Mouse (Mus musculus) forebrain, postnatal 0 days (tissue): ENCODE data around the gene Phkg2. TPM values are rescaled to one million over a fixed set of nuclear protein-coding genes. Genes with fewer than 3 reads are reported as not detected.
"Not testable (repeated sequence)": the region's sequence is repeated elsewhere in the genome, so short reads cannot be mapped to it uniquely, and the experiment has no call there.

ENCODE experiments used
- ATAC-seq: fragments of 200-750 bp; cut with Nextera tagmentation; 2 replicates; pipeline ENCODE4 v1.8.0; 2017; ENCODE audit warnings: mild to moderate bottlenecking, moderate library complexity
- DNase-seq: peaks from one replicate; pipeline ENCODE4 v3.0.0-alpha.2; 2015
- H3K27ac ChIP-seq: fragments of 300-500 bp; sonication (generic); 2 replicates; pipeline ENCODE4 v1.5.1; 2014; ENCODE audit warnings: low read depth, mild to moderate bottlenecking, antibody characterized with exemption, low read length, moderate library complexity, mixed read lengths
- H3K27me3 ChIP-seq: fragments of 300-500 bp; sonication (generic); 2 replicates; pipeline ENCODE4 v1.6.1; 2014; ENCODE audit warnings: mild to moderate bottlenecking, low read length, mixed read lengths; ENCODE audit not compliant: insufficient read depth
- H3K36me3 ChIP-seq: fragments of 300-500 bp; sonication (generic); 2 replicates; pipeline ENCODE4 v1.6.1; 2014; ENCODE audit warnings: mild to moderate bottlenecking, moderate library complexity; ENCODE audit not compliant: insufficient read depth
- H3K4me1 ChIP-seq: fragments of 300-500 bp; sonication (generic); 2 replicates; pipeline ENCODE4 v1.6.1; 2014; ENCODE audit warnings: antibody characterized with exemption; ENCODE audit not compliant: insufficient read depth
- H3K4me2 ChIP-seq: fragments of 300-500 bp; sonication (generic); 2 replicates; pipeline ENCODE4 v1.6.1; 2014; ENCODE audit warnings: low read depth, mild to moderate bottlenecking, moderate library complexity
- H3K4me3 ChIP-seq: fragments of 300-500 bp; sonication (generic); 2 replicates; pipeline ENCODE4 v1.5.1; 2014; ENCODE audit warnings: low read depth, low read length, mixed read lengths
- H3K9ac ChIP-seq: fragments of 300-500 bp; sonication (generic); 2 replicates; pipeline ENCODE4 v1.6.1; 2014; ENCODE audit warnings: mild to moderate bottlenecking
- H3K9me3 ChIP-seq: fragments of 300-500 bp; sonication (generic); 2 replicates; pipeline ENCODE4 v1.6.1; 2016; ENCODE audit warnings: low read length
- CTCF ChIP-seq: sonication (generic); IDR thresholded peaks from 2 replicates; pipeline ENCODE4 v1.5.1; 2016; ENCODE audit warnings: antibody characterized with exemption, control low read depth, low read depth
- WGBS: fragments of 180-500 bp; shearing (Covaris S2); extraction: QIAGEN DNeasy Blood & Tissue Kit; methylation state at CpG from one replicate; pipeline ENCODE4 v1.1.7; 2014; 5-methylcytosine and 5-hydroxymethylcytosine counted together
- polyA plus RNA-seq: library from polyadenylated mRNA; unstranded; fragments of >200 nt; fragmentation: Nextera tagmentation; extraction: Ambion mirVana; gene quantifications from 2 replicates; pipeline ENCODE4 v1.2.1, GENCODE M21; 2015
- total RNA-seq: library from RNA; depleted of rRNA; stranded (reverse); fragments of >200 nt; gene quantifications from 2 replicates; pipeline ENCODE4 v1.2.3, GENCODE M21; 2014

Phkg2 gene
- total and polyA plus RNA-seq, 2 experiments from 2014 or later, result 53.4 to 62.4 TPM

DNA sequence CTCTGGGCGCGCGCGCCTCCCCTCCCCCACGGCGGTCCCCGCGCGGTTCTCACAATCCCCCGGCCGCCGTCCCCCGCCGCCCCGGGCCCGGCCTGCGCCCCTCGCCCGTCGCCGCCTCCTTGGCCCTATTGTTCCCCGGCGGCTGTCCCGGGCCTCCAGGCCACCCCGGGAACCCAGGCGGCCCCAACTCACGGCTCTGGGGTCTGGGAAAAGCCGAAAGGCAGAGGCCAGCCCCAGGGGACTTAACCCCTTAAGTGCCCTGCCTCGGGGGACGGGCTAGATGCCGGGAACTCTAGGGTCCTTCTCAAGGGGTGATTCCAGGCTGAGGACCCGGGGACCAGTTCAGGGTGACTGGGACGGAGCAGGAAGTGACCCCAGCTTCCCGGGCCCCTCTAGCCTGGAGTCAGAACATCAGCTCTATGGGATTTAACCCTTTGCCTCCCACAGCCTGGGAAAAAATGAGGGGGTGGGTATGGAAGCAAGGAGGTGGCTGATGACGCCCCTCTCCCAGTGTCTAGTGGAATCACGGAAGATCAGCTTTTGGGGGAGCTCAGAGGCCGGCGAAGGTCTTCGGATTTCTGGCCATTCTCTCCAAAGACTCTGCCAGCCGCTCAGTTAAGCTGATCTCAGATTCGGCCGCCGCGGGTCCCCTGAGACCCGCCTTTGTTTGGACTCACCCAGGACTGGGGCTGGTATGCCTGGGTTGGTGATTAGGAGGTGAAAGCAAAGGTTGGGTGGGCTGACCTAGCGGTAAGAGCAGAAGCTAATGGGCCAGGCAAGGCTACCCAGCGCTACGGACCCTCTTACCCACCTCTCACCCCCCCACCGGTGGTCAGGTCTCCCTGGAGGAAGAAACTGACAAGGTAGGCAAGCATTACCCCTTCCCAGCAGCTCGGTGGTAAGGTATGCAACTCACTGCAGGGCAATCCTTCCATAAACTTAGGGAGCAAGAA is 42.0 kb downstream of the Phkg2 start, which contains the start of gene Zfp629:
TSS of gene Zfp629 (minus strand) at position 907 of the 953 bp plus-strand sequence.
- H3K4me2 ChIP-seq, result peak within 1 kb of the TSS; percentile 88
- H3K4me3 ChIP-seq, result peak within 1 kb of the TSS; percentile 100
- peaks cover 26% of the 10 kb centered on the region for H3K36me3 ChIP-seq
- peak; percentile 94 for ATAC-seq
- DNase-seq, result peak; percentile 93
- WGBS, result under 1% methylated on average over 42 of the region's 50 CpGs
- peak within 1 kb of the TSS; percentile 96 for H3K9ac ChIP-seq
- H3K27ac ChIP-seq, result peak within 1 kb of the TSS; percentile 86
- peaks cover 21% of the 10 kb centered on the region for H3K4me1 ChIP-seq
- no peaks in the 10 kb centered on the region for H3K9me3 ChIP-seq
- TF ChIP-seq CTCF, result no peak
- H3K27me3 ChIP-seq, result no peaks in the 10 kb centered on the region

GRCm38 (mm10) chr7:127616336-127616735 is 43.2 kb downstream of the Phkg2 start:
- DNase-seq, result no peak
- ATAC-seq, result no peak
- H3K4me3 ChIP-seq, result no peak overlapping the region
- H3K9me3 ChIP-seq, result no peaks in the 10 kb centered on the region
- no peak overlapping the region for H3K9ac ChIP-seq
- TF ChIP-seq CTCF, result no peak
- peaks cover 21% of the 10 kb centered on the region for H3K4me1 ChIP-seq
- 68% methylated on average over 1 of the region's 1 CpGs for WGBS
- peak overlapping the region; percentile 88; the same call in 1 of the 2 replicates for H3K4me2 ChIP-seq
- 0 out of 2 replicates have a peak overlapping the region, but pooled peaks have one; percentile 6 for H3K27ac ChIP-seq
- H3K36me3 ChIP-seq, result peaks cover 14% of the 10 kb centered on the region
- H3K27me3 ChIP-seq, result no peaks in the 10 kb centered on the region

DNA sequence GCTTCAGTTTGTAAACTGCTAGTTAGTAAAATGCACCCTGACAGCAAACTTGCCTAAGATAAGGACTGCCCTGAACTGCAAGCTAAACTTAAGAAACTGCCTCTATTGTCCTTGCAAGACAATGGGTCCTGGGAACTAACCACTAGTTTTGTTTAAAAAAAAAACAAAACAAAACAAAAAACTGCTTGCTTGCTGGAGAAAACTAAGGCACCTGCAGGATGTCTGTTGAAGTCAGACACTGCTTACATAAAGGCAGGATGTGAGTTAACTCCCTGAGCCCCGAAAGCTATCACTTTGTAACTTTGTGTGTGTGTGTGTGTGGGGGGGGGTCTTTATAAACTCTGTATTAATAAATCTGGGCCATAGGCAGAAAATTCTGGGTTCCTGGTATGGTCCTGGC is 43.7 kb downstream of the Phkg2 start:
- DNase-seq (no peak), ATAC-seq (no peak)
- H3K27ac ChIP-seq, result no peak overlapping the region
- 67% methylated on average over 1 of the region's 1 CpGs for WGBS
- no peak overlapping the region for H3K4me2 ChIP-seq
- H3K27me3 ChIP-seq, result no peaks in the 10 kb centered on the region
- H3K36me3 ChIP-seq, result peaks cover 9% of the 10 kb centered on the region
- TF ChIP-seq CTCF, result no peak
- no peak overlapping the region for H3K4me3 ChIP-seq
- H3K9me3 ChIP-seq, result no peaks in the 10 kb centered on the region
- peaks cover 21% of the 10 kb centered on the region for H3K4me1 ChIP-seq
- H3K9ac ChIP-seq, result no peak overlapping the region

DNA sequence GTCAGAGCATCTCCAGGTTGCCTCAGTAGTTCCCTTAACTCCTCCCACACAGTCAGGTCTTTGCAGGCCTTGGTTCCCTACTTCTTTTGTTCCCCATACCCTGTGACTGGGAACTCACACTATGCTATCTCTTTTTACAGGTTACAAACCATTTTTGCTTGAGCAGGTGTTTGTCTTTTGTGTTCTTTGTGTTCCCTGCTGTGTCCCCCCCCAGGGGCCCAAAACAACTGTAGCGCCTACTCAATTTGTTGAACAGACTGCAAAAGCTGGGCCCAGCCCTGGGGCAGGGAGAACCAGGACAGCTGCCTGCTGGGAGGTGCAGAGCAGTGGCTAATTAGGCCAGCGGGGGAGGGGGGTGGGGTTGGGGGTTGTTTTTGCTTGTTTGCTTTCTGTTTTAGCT is 44.8 kb downstream of the Phkg2 start:
- H3K4me2 ChIP-seq, result no peak overlapping the region
- H3K27ac ChIP-seq, result no peak overlapping the region
- H3K9me3 ChIP-seq, result no peaks in the 10 kb centered on the region
- no peak overlapping the region for H3K4me3 ChIP-seq
- TF ChIP-seq CTCF, result no peak
- ATAC-seq, result no peak
- H3K9ac ChIP-seq, result no peak overlapping the region
- 17% methylated on average over 2 of the region's 2 CpGs for WGBS
- no peaks in the 10 kb centered on the region for H3K27me3 ChIP-seq
- peaks cover 21% of the 10 kb centered on the region for H3K4me1 ChIP-seq
- DNase-seq, result no peak
- H3K36me3 ChIP-seq, result no peaks in the 10 kb centered on the region

DNA sequence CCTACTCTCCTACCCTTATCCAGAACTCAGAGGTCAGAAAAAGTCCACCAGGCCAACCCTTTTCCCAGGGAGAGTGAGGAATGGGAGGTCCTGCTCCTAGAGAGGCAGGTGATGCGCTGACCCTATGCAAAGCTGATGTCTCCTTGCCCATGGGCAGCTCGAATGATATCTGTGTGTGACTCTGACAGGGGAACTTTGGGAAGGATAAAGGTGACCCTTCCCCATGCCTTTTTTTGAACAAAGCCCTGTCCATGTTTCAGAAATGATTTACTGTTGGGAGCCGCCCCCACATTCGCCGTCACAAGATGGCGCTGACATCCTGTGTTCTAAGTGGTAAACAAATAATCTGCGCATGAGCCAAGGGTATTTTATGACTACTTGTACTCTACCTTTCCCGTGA is 45.3 kb downstream of the Phkg2 start:
- H3K9ac ChIP-seq, H3K4me3 ChIP-seq, H3K4me2 ChIP-seq, H3K27ac ChIP-seq, ATAC-seq, H3K36me3 ChIP-seq, H3K27me3 ChIP-seq, DNase-seq, H3K9me3 ChIP-seq: not testable (repeated sequence)
- 78% methylated on average over 7 of the region's 8 CpGs for WGBS
- H3K4me1 ChIP-seq, result peaks cover 21% of the 10 kb centered on the region

DNA sequence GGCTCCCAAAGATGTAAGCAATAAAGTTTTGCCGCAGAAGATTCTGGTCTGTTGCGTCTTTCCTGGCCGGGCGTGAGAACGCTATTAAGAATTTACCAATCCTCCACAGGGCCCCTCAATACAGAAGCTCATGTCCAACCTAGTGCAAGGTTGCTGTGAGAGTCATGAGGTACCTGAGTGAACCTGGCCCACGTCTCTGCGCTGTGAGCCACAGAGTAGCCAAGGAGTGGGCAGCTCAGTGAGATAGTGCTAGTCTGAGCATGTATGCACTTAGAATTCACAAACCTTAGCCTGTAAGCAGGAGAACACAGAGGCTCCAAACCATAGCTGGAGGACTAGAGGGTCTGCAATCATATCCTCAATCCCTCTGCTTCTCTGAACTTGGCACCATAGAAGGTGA is 52.9 kb downstream of the Phkg2 start:
- H3K36me3 ChIP-seq, result no peaks in the 10 kb centered on the region
- H3K27ac ChIP-seq, result no peak overlapping the region
- no peaks in the 10 kb centered on the region for H3K9me3 ChIP-seq
- H3K4me3 ChIP-seq, result no peak overlapping the region
- ATAC-seq (no peak), DNase-seq (no peak)
- no peaks in the 10 kb centered on the region for H3K27me3 ChIP-seq
- no peak overlapping the region for H3K4me2 ChIP-seq
- H3K9ac ChIP-seq, result no peak overlapping the region
- TF ChIP-seq CTCF, result no peak
- H3K4me1 ChIP-seq, result no peaks in the 10 kb centered on the region
- 98% methylated on average over 7 of the region's 7 CpGs for WGBS

DNA sequence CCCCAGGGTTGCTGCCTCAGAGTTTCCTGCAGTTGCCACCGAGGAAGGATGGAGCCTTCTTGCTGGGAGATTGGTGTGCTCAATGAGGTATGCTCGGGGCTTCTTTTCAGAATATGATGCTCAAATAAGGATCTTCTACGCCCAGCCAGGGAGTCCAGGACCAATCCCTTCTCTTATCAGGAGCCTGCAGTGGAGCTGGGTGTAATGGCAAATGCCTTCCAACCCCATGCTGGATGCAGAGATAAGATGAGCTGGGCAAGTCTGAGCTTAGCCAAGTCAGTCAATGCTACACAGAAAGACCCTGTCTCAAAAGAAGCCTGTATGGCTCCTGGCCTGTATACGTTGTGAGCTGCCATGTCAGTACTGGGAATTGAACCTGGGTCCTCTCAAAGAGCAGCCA is 53.3 kb downstream of the Phkg2 start:
- no peak for TF ChIP-seq CTCF
- 92% methylated on average over 4 of the region's 4 CpGs for WGBS
- Histone ChIP-seq H3K27ac (no peak overlapping the region), H3K9me3 (no peaks in the 10 kb centered on the region), H3K4me1 (no peaks in the 10 kb centered on the region), H3K9ac (no peak overlapping the region), H3K36me3 (no peaks in the 10 kb centered on the region), H3K4me3 (no peak overlapping the region), H3K4me2 (no peak overlapping the region), H3K27me3 (no peaks in the 10 kb centered on the region)
- ATAC-seq (no peak), DNase-seq (no peak)
